Mouse (Mus musculus): ENCODE data around the gene Prkce. TPM values are rescaled to one million over a fixed set of nuclear protein-coding genes. Genes with fewer than 3 reads are reported as not detected.

The Prkce gene
- polyA plus RNA-seq, 1 experiment from 2014 or later = 18.7 TPM

DNA sequence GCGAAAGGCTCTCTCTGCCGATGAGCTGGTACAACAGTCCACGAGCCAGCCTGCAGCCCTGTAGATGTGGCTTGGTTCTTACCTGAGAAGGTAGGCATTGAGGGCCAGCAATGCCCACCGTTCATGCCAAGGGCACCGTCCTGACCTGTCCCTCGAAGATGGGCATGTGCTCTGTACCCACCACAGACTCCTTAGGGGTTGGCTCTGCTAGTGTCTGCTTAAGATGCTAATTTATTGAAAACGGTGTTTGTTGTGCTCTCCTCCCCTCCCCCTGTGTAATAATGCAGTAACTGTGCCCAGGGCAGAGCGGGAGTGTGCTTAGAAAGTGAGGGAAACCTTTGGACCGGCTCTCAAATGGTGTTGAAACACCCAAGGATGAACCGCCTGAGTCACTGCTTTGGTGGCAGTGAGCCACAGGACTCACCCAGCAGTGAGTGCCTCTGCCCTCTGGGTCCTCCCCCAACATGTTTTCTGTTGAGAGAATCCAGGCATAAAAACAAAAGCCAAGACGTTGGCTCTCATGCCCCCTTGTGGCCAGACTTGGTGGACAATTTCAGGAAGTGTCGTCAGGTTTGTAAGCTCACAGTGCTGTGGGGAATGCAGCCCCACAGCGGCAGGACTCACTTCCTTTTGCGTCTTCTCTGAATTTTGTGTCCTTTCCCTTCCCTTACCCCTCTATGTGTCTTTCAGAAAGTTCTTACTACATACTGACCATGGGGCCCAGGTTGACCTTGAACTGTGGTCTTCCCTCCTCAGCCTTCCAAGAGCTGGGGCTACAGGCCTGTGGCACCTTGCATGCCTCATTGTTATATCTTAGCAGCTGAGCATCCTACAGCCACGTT, 277.2 kb downstream of the Prkce start:
- no peak overlapping the region for H3K4me3 ChIP-seq
- no peaks in the 10 kb centered on the region for H3K27me3 ChIP-seq
- H3K27ac ChIP-seq = no peak overlapping the region
- 36% methylated on average over 15 of the region's 15 CpGs for WGBS
- 0 out of 2 replicates have a peak, but pooled peaks cover 3% of the 10 kb centered on the region for H3K9me3 ChIP-seq
- peaks cover 9% of the 10 kb centered on the region for H3K4me1 ChIP-seq (replicated peaks)
- H3K4me2 ChIP-seq = peak overlapping the region; percentile 36
- no peaks in the 10 kb centered on the region for H3K36me3 ChIP-seq
- no peak overlapping the region for H3K9ac ChIP-seq
- peak; percentile 91 for ATAC-seq (ENCODE audit: low FRiP score)

DNA sequence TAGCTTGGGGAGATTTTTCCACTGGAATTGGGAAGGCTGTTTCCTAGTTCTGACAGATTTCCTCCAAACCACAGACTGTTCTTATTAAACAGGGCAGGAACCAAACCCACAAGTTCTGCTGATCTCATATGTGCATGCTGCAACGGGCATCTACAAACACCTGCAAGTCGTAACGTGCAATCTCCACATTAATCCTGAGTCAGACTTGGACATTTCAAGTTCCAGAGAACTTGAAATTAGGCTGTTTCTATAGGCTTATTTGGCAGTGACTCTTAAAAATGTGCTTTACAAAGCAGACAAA, 277.8 kb downstream of the Prkce start:
- H3K4me2 ChIP-seq = no peak overlapping the region
- H3K27me3 ChIP-seq = no peaks in the 10 kb centered on the region
- WGBS = 88% methylated on average over 3 of the region's 3 CpGs
- H3K36me3 ChIP-seq = no peaks in the 10 kb centered on the region
- H3K4me3 ChIP-seq = no peak overlapping the region
- ATAC-seq (ENCODE audit: low FRiP score) = no peak
- H3K27ac ChIP-seq = no peak overlapping the region
- peaks cover 9% of the 10 kb centered on the region for H3K4me1 ChIP-seq (replicated peaks)
- H3K9ac ChIP-seq = no peak overlapping the region
- 0 out of 2 replicates have a peak, but pooled peaks cover 3% of the 10 kb centered on the region for H3K9me3 ChIP-seq

DNA sequence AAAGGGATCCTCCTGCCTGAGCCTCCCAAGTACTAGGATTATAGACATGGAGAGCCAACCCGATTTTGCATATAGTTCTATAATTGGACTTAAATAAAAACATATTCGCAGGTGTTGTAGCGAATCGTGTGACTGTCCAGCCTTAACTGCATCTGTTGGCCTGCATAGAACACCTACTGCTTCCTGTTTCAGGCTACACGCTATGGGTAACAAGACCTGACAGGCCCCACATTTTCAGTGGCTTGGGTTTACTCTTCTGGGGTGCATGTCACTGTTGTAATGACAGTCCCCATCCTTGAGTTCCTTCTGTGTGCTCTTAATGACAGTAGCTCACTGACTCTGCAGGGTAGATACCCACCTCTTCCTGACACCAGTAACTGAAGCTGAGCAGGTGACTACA, 278.3 kb downstream of the Prkce start:
- no peaks in the 10 kb centered on the region for H3K27me3 ChIP-seq
- H3K9ac ChIP-seq = no peak overlapping the region
- peaks cover 9% of the 10 kb centered on the region for H3K4me1 ChIP-seq (replicated peaks)
- 94% methylated on average over 5 of the region's 5 CpGs for WGBS
- H3K9me3 ChIP-seq = 0 out of 2 replicates have a peak, but pooled peaks cover 3% of the 10 kb centered on the region
- H3K27ac ChIP-seq = no peak overlapping the region
- H3K4me2 ChIP-seq = no peak overlapping the region
- ATAC-seq (ENCODE audit: low FRiP score) = no peak
- no peaks in the 10 kb centered on the region for H3K36me3 ChIP-seq
- H3K4me3 ChIP-seq = no peak overlapping the region

DNA sequence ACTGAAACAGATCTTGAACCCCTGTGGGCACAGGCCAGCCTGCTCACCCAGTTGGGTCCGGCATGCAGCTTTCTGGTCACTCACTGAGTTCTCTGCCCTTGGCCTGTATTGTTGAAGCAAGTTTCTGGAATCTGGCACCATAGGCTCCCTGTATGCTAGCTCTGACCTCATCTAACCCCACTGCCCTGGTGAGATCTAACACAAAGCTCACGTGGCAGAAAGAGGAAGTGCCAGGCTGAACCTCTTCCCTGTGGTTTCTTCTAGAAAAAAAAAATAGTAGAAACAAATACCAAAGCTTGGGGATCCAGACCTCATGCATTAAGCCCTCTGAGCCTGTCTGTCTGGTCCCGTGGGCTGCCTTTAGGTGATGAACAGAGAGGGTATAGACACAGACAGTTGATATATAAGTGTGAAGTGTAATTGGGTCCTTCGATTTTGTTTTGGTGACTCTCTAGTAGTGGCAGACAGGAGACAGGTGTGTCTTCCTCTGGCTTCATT, 279.6 kb downstream of the Prkce start:
- no peaks in the 10 kb centered on the region for H3K27me3 ChIP-seq
- no peaks in the 10 kb centered on the region for H3K36me3 ChIP-seq
- 83% methylated on average over 4 of the region's 4 CpGs for WGBS
- no peak overlapping the region for H3K4me2 ChIP-seq
- no peak overlapping the region for H3K9ac ChIP-seq
- H3K4me3 ChIP-seq = no peak overlapping the region
- peaks cover 9% of the 10 kb centered on the region for H3K4me1 ChIP-seq (replicated peaks)
- no peak overlapping the region for H3K27ac ChIP-seq
- 0 out of 2 replicates have a peak, but pooled peaks cover 3% of the 10 kb centered on the region for H3K9me3 ChIP-seq
- no peak for ATAC-seq (ENCODE audit: low FRiP score)

DNA sequence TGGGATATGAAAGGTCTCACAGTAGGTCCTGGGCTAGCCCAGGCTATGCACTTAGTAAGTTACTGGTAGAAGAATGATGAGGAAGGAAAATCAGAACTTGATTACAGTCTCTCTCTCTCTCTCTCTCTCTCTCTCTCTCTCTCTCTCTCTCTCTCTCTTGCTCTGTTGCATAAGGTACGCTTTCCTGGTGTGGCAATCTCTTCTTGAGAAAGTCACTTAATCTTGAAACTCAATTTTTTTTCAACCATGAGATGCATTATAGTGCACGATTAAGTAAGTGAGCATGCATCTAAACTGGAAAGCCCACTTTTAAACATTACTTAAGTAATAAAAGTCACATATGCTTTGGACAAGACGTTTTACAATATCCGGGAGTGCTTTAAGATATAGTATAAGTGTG, 285.3 kb downstream of the Prkce start:
- H3K36me3 ChIP-seq = no peaks in the 10 kb centered on the region
- no peaks in the 10 kb centered on the region for H3K27me3 ChIP-seq
- H3K9ac ChIP-seq = no peak overlapping the region
- H3K27ac ChIP-seq = no peak overlapping the region
- no peaks in the 10 kb centered on the region for H3K4me1 ChIP-seq (replicated peaks)
- H3K4me3 ChIP-seq = no peak overlapping the region
- WGBS = 91% methylated on average over 4 of the region's 4 CpGs
- H3K4me2 ChIP-seq = no peak overlapping the region
- H3K9me3 ChIP-seq = 0 out of 2 replicates have a peak, but pooled peaks cover 3% of the 10 kb centered on the region
- ATAC-seq (ENCODE audit: low FRiP score) = no peak

DNA sequence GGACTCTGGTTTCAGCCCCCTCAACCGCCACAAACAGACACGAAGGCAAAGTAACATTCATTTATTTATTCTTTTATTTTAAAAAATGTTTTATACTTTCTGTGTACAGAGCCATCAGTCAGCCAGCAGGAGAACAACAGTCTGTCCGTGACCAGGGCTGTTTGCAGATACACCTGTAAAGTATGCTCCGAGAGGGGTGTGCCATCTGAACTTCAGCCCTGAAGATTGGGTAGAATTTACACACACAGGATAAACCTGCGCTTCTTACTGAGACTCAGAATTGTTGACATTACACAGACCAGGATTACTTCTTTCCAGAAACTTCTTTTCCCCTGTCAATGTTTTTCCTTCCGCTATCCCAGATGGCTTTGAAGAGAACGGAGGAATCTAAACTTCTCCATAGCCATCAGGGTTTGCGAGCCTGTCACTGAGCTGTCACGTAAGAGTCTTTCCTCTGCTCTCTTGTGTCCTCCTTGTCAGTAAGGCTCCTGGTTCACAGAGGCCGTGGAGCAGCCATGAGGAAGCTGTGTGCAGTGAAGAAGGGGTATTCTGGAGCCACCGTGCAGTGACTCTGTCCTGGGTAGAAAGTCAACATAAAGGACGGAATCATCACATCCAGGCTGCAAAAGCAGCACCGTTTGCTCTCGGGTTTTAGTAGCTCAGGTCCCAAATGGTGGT, 286.2 kb downstream of the Prkce start:
- Histone ChIP-seq H3K4me1 (replicated peaks) (no peaks in the 10 kb centered on the region), H3K4me2 (no peak overlapping the region), H3K4me3 (no peak overlapping the region), H3K36me3 (no peaks in the 10 kb centered on the region), H3K27me3 (no peaks in the 10 kb centered on the region), H3K27ac (no peak overlapping the region), H3K9ac (no peak overlapping the region), H3K9me3 (no peaks in the 10 kb centered on the region)
- ATAC-seq (ENCODE audit: low FRiP score) = no peak
- WGBS = 93% methylated on average over 14 of the region's 14 CpGs

DNA sequence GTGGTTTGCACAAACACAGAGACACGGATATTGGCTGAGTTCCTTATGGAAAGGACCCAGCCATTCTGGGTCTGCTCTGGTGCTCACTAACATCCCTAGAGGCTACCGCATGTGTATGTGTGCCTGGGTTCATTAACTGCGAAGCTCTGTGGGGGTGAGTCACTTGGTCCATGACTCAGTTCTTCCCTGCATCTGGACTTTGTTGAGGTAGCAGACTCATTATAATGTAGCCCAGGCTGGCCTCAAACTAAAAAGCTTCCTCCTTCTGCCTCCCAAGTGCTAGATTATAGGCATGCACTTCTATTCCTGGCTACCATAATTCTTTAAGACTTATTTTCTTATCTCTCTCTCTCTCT, 286.7 kb downstream of the Prkce start:
- no peak overlapping the region for H3K4me3 ChIP-seq
- WGBS = 92% methylated on average over 3 of the region's 3 CpGs
- H3K4me2 ChIP-seq = no peak overlapping the region
- no peaks in the 10 kb centered on the region for H3K36me3 ChIP-seq
- H3K9ac ChIP-seq = no peak overlapping the region
- no peaks in the 10 kb centered on the region for H3K27me3 ChIP-seq
- H3K27ac ChIP-seq = no peak overlapping the region
- ATAC-seq (ENCODE audit: low FRiP score) = no peak
- H3K4me1 ChIP-seq (replicated peaks) = no peaks in the 10 kb centered on the region
- no peaks in the 10 kb centered on the region for H3K9me3 ChIP-seq

DNA sequence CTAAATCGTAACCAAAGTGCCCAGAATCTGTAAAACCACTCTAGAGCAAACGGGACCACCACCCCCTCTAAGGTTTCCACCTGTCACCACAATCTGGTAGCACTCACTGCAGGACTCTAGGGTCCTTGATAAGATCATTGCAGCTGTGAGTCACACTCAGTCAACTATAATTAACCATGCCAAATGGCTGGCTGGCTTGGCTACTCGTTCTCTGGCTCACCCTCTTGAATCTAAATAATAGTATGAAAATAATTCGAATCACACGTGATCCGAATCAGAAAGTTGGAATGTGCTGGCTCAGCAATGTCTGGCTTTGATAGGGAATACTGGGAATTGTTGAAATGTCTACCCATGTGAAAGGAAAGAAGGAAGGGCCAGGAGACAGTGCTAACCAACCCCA, 288.9 kb downstream of the Prkce start:
- H3K9me3 ChIP-seq = no peaks in the 10 kb centered on the region
- H3K4me3 ChIP-seq = no peak overlapping the region
- 75% methylated on average over 6 of the region's 6 CpGs for WGBS
- peaks cover 10% of the 10 kb centered on the region for H3K4me1 ChIP-seq (replicated peaks)
- ATAC-seq (ENCODE audit: low FRiP score) = no peak
- no peaks in the 10 kb centered on the region for H3K36me3 ChIP-seq
- no peak overlapping the region for H3K9ac ChIP-seq
- no peak overlapping the region for H3K4me2 ChIP-seq
- no peaks in the 10 kb centered on the region for H3K27me3 ChIP-seq
- no peak overlapping the region for H3K27ac ChIP-seq

DNA sequence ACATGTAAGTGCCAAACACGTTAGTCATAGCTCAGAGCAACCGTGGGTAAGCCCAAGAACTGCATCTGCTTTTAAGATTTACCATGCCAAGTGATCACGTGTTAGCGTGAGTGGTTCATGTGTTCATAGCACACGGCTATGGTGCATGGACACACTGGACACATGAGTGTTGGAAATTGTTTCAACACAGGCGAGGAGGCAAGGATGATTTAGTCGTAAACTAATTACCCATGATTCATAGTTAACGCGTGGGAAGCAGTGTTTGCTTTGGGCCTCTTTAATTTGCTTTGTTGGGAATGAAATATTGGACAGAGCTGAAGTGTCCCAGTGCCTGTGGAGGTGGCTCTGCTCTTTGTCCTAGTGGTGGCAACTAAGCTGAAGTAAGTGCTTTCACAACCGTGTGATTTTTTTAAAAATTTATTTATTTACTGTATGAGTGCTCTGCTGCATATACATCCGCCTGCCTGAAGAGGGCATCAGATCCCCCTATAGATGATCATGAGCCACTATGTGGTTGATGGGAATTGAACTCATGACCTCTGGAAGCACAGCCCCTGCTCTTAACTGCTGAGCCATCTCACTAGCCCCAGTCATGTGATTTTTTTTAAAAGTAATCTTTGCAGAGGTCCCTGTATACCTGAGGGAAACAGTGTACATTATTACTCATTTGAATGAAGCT, 290.9 kb downstream of the Prkce start:
- H3K27ac ChIP-seq = no peak overlapping the region
- no peaks in the 10 kb centered on the region for H3K36me3 ChIP-seq
- H3K4me3 ChIP-seq = no peak overlapping the region
- H3K9me3 ChIP-seq = no peaks in the 10 kb centered on the region
- no peak overlapping the region for H3K4me2 ChIP-seq
- ATAC-seq (ENCODE audit: low FRiP score) = no peak
- H3K4me1 ChIP-seq (replicated peaks) = peaks cover 10% of the 10 kb centered on the region
- H3K9ac ChIP-seq = no peak overlapping the region
- WGBS = 87% methylated on average over 11 of the region's 11 CpGs
- H3K27me3 ChIP-seq = no peaks in the 10 kb centered on the region

DNA sequence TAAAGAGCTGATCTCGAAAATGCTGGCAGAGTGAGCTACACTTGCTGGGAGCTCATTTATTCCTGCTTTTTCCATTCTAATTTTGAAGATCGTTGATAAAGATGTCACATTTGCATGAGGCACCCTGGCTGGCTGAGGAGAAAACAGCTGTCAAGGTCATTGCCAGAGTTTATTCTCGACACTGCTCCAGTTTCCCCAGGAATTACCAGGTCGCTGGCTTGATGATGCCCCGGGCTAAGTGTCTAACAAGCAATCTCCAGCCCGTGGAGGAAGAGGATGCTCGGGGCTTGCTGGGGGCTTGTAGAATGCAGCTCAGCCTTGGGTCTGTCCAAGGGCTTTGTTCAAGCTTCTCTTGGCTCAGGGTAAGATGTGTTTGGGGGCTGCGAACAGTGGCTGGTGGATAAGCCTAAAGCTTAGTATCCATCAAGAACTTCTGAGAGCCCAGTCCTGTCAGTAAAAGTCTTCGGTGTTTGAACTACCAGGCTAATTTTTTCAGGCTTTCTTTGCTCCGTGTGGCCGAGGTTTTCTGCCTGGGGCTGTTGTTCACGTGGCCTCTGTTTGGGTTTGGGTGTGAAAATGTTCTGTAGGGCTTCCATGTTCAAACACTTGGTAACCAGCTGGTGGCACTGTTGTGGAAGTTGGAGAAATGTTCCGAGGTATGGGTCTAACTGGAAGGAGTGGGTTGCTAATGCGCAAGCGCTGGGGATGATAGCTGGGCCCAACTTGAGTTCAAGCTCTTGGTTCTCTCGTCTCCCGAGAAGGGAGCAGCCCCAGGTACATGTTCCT, 293.3 kb downstream of the Prkce start:
- no peaks in the 10 kb centered on the region for H3K9me3 ChIP-seq
- H3K4me1 ChIP-seq (replicated peaks) = peaks cover 24% of the 10 kb centered on the region
- ATAC-seq (ENCODE audit: low FRiP score) = no peak
- peak overlapping the region; percentile 66 for H3K27ac ChIP-seq
- no peaks in the 10 kb centered on the region for H3K36me3 ChIP-seq
- H3K27me3 ChIP-seq = no peaks in the 10 kb centered on the region
- no peak overlapping the region for H3K4me2 ChIP-seq
- no peak overlapping the region for H3K4me3 ChIP-seq
- WGBS = 64% methylated on average over 17 of the region's 17 CpGs
- no peak overlapping the region for H3K9ac ChIP-seq

DNA sequence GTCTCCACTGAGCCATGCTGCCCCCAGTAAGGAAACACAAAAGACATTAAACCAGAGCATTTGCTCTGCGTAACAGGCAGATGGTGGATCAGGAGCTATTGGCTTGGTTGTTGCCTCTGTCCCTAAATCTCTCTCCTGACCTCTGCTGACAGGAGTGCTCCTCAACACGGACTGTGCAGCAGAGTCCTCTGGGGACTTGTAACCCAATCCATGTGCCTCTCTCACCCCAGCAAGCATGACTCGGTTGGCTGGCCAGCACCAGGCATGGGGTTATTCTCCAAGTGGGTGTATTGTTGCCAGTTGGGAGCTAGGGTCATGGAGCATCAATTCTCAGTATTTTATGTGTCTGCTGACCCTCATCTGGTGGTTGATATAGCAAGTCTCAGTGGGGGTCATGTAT, 295.8 kb downstream of the Prkce start:
- peaks cover 33% of the 10 kb centered on the region for H3K4me1 ChIP-seq (replicated peaks)
- no peaks in the 10 kb centered on the region for H3K27me3 ChIP-seq
- H3K36me3 ChIP-seq = no peaks in the 10 kb centered on the region
- no peak for ATAC-seq (ENCODE audit: low FRiP score)
- H3K4me2 ChIP-seq = no peak overlapping the region
- H3K9me3 ChIP-seq = no peaks in the 10 kb centered on the region
- H3K9ac ChIP-seq = no peak overlapping the region
- 76% methylated on average over 3 of the region's 3 CpGs for WGBS
- H3K4me3 ChIP-seq = no peak overlapping the region
- no peak overlapping the region for H3K27ac ChIP-seq

DNA sequence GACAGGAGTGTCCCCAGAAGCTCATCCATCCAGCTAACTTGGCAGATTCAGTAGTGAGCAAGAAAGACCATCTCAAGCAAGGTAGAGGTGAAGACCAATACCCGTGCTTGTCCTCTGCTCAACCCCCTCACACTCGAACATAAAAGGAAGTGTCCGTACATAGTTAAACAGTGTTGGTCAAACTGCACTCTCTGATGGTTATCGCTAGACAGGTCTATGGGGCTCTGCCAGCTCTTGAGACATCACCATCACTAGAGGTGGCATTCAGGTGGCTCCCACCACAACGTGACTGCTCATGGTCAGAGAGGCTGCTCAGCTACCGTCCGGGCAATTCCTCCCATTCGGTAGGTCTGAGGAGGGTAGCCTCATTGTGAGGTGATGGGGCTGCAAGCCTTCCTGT, 296.6 kb downstream of the Prkce start:
- WGBS = 86% methylated on average over 8 of the region's 8 CpGs
- Histone ChIP-seq H3K4me3 (no peak overlapping the region), H3K4me1 (replicated peaks) (peaks cover 41% of the 10 kb centered on the region), H3K36me3 (no peaks in the 10 kb centered on the region), H3K27me3 (no peaks in the 10 kb centered on the region), H3K9ac (no peak overlapping the region), H3K4me2 (no peak overlapping the region), H3K27ac (peak overlapping the region; percentile 40), H3K9me3 (no peaks in the 10 kb centered on the region)
- ATAC-seq (ENCODE audit: low FRiP score) = no peak
